ENCODE assay signal across 7 mouse cellular contexts in the genomic region with DNA sequence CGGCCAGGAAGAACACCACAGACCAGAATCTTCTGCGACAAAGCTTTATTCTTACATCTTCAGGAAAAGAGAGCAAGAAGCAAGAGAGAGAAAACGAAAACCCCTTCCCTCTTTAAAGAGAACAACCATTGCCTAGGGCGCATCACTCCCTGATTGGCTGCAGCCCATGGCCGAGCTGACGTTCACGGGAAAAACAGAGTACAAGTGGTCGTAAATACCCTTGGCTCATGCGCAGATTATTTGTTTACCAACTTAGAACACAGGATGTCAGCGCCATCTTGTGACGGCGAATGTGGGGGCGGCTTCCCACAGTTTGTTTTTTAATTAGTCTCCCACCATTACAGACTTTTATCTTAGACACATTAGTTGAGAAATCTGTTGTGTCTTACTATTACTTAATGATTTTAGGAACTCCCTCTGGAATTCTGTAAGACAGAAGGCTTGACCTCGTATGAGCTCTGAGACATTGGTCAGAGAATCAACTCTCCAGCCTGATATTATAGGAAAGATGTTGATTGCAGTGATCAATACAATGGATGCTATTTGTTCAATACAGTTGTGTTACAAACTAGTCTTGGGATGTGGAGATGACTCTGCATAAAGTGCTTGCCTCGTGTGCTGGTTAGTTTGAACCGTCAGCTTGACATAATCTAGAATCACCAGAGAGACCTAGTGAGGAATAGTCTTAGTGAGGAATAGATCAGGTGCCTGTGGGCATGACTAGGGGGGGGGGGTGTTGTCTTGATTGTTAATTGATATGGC. TPM values are rescaled to one million over a fixed set of nuclear protein-coding genes. Genes with fewer than 3 reads are reported as not detected.
DNase-seq lines count a peak whose midpoint lies in the region; ATAC-seq and TF ChIP-seq lines count a peak whose summit lies in the region.
"Not testable (repeated sequence)": the region's sequence is repeated elsewhere in the genome, so short reads cannot be mapped to it uniquely, and the experiment has no call there.

No protein-coding gene starts in this region.

- WGBS in forebrain, embryonic 13.5 days, result 75% methylated on average over 9 of the region's 16 CpGs
- 69% methylated on average over 7 of the region's 16 CpGs for WGBS in heart, embryonic 14.5 days
- WGBS in liver, embryonic 15.5 days (ENCODE audit: insufficient replicate concordance), result 54% methylated on average over 8 of the region's 16 CpGs
- 73% methylated on average over 7 of the region's 16 CpGs for WGBS in midbrain, embryonic 11.5 days
- WGBS in neural tube, embryonic 13.5 days, result 73% methylated on average over 7 of the region's 16 CpGs

- not testable (repeated sequence) for H3K36me3 ChIP-seq in forebrain, embryonic 13.5 days (ENCODE audit: poor library complexity, severe bottlenecking); heart, embryonic 14.5 days (ENCODE audit: control insufficient read depth, insufficient read depth, low read length); liver, embryonic 15.5 days (replicated peaks); midbrain, embryonic 11.5 days (ENCODE audit: control insufficient read depth, insufficient read depth, low read length); neural tube, embryonic 13.5 days

- not testable (repeated sequence) for H3K9ac ChIP-seq in forebrain, embryonic 13.5 days; heart, embryonic 14.5 days (ENCODE audit: low read length); liver, embryonic 15.5 days; midbrain, embryonic 11.5 days (ENCODE audit: low read length); neural tube, embryonic 13.5 days

- not testable (repeated sequence) for H3K27me3 ChIP-seq in forebrain, embryonic 13.5 days; heart, embryonic 14.5 days (ENCODE audit: control insufficient read depth, insufficient read depth, low read length); liver, embryonic 15.5 days; midbrain, embryonic 11.5 days (ENCODE audit: control insufficient read depth, insufficient read depth, low read length); neural tube, embryonic 13.5 days

- not testable (repeated sequence) for H3K4me2 ChIP-seq in forebrain, embryonic 13.5 days; midbrain, embryonic 11.5 days; neural tube, embryonic 13.5 days
- peak overlapping the region; percentile 35; the same call in 1 of the 2 replicates for H3K4me2 ChIP-seq in heart, embryonic 14.5 days (ENCODE audit: low read length)
- peak overlapping the region; percentile 41 for H3K4me2 ChIP-seq in liver, embryonic 15.5 days

- TF ChIP-seq CTCF in bone marrow macrophage, adult 2 months (IDR thresholded peaks at IDR 0.05; ENCODE audit: low read depth, low read length), result not testable (repeated sequence)

- H3K4me1 ChIP-seq in bone marrow macrophage, adult 2 months (ENCODE audit: control insufficient read depth, insufficient read depth, low read length), result peaks cover 28% of the 10 kb centered on the region
- not testable (repeated sequence) for H3K4me1 ChIP-seq in forebrain, embryonic 13.5 days; midbrain, embryonic 11.5 days (ENCODE audit: control insufficient read depth, insufficient read depth, low read length); neural tube, embryonic 13.5 days (replicated peaks)
- H3K4me1 ChIP-seq in heart, embryonic 14.5 days (ENCODE audit: control insufficient read depth in 2 of 2, insufficient read depth in 2 of 2, low read length in 2 of 2), result peaks cover 8 to 14% of the 10 kb centered on the region in 2 experiments
- H3K4me1 ChIP-seq in liver, embryonic 15.5 days (replicated peaks), result peaks cover 27% of the 10 kb centered on the region

- H3K4me3 ChIP-seq in bone marrow macrophage, adult 2 months (ENCODE audit: insufficient read depth, low read length); forebrain, embryonic 13.5 days; heart, embryonic 14.5 days (ENCODE audit: control insufficient read depth in 1 of 2, insufficient read depth in 1 of 2, low read depth in 1 of 2, low read length in 2 of 2); liver, embryonic 15.5 days (replicated peaks); midbrain, embryonic 11.5 days (ENCODE audit: low read depth, low read length); neural tube, embryonic 13.5 days: not testable (repeated sequence)

- DNase-seq in midbrain, embryonic 11.5 days (ENCODE audit: low spot score, missing footprints), result not testable (repeated sequence)

- H3K9me3 ChIP-seq in forebrain, embryonic 13.5 days (replicated peaks); heart, embryonic 14.5 days (ENCODE audit: control insufficient read depth, low read length); liver, embryonic 15.5 days (replicated peaks); midbrain, embryonic 11.5 days (ENCODE audit: control insufficient read depth, low read length); neural tube, embryonic 13.5 days: not testable (repeated sequence)

- 0 out of 2 replicates have a peak, but pooled peaks have one; percentile 27 for ATAC-seq in forebrain, embryonic 13.5 days
- not testable (repeated sequence) for ATAC-seq in heart, embryonic 14.5 days (ENCODE audit: insufficient number of reproducible peaks, insufficient read depth, low FRiP score, low read depth)
- ATAC-seq in inflammation-experienced regulatory T-cells, adult 6 months, result peak; percentile 14
- peak; percentile 65 for ATAC-seq in liver, embryonic 15.5 days (ENCODE audit: insufficient read depth)
- peak; percentile 58; the same call in 1 of the 2 replicates for ATAC-seq in midbrain, embryonic 11.5 days (ENCODE audit: low FRiP score)
- peak; percentile 50 for ATAC-seq in neural tube, embryonic 13.5 days (ENCODE audit: low read depth)

- not testable (repeated sequence) for TF ChIP-seq POLR2A in bone marrow macrophage, adult 2 months (IDR thresholded peaks at IDR 0.05; ENCODE audit: borderline replicate concordance, low read depth, low read length)

- H3K27ac ChIP-seq in bone marrow macrophage, adult 2 months (ENCODE audit: insufficient read depth, low read depth, low read length), result peak overlapping the region; percentile 40
- not testable (repeated sequence) for H3K27ac ChIP-seq in forebrain, embryonic 13.5 days; heart, embryonic 14.5 days (replicated peaks in 1 of 2; ENCODE audit: control insufficient read depth in 1 of 2, insufficient read depth in 1 of 2, low read depth in 2 of 2, low read length in 2 of 2); midbrain, embryonic 11.5 days (ENCODE audit: low read depth, low read length); neural tube, embryonic 13.5 days (replicated peaks)
- H3K27ac ChIP-seq in liver, embryonic 15.5 days (replicated peaks), result peak overlapping the region; percentile 61

RNA-seq across cellular contexts. Expression of a gene that starts 22.3 kb away (rescaled TPM):
- polyA plus RNA-seq in bone marrow macrophage, adult 2 months (2012; ENCODE audit: insufficient read depth, insufficient read length, missing spikeins), result 668 and 730 TPM in 2 replicates
- polyA plus RNA-seq in forebrain, embryonic 13.5 days (2015; fragmentation: Nextera tagmentation; extraction: Ambion mirVana), result 38.8 and 39.9 TPM in 2 replicates
- polyA plus RNA-seq in heart, embryonic 14.5 days (2014; fragmentation: Nextera tagmentation; extraction: Ambion mirVana), result 92.7 and 93.2 TPM in 2 replicates
- 100 to 1,000 TPM; 763 to 996 (median 829) TPM for polyA plus RNA-seq in inflammation-experienced regulatory T-cells, adult 6 months (2017; shearing (Covaris generic))
- 88.5 and 93.9 TPM in 2 replicates for polyA plus RNA-seq in liver, embryonic 15.5 days (2015; fragmentation: Nextera tagmentation; extraction: Ambion mirVana)
- 36.2 and 43.0 TPM in 2 replicates for polyA plus RNA-seq in midbrain, embryonic 11.5 days (2014; fragmentation: Nextera tagmentation; extraction: Ambion mirVana)
- polyA plus RNA-seq in neural tube, embryonic 13.5 days (2015; fragmentation: Nextera tagmentation; extraction: Ambion mirVana), result 54.7 and 59.8 TPM in 2 replicates
